Mouse (Mus musculus) left cerebral cortex, postnatal 10 days (tissue): ENCODE results near the gene Mink1. TPM values are rescaled to one million over a fixed set of nuclear protein-coding genes. Genes with fewer than 3 reads are reported as not detected.
"Not testable (repeated sequence)": the region's sequence is repeated elsewhere in the genome, so short reads cannot be mapped to it uniquely, and the experiment has no call there.

ENCODE experiments used
- DNase-seq, 2 experiments: peaks; one replicate each; pipeline ENCODE4 v3.0.0; 2021 to 2022; ENCODE audit warnings: low spot score in 2 of 2, mixed read lengths in 1 of 2; ENCODE audit errors: extremely low spot score in 1 of 2
- intact Hi-C: fragments of 180-260 bp; cut with DNase I; formaldehyde crosslinking; loops from one replicate; pipeline ENCODE4 v1.15.1; 2025
- total RNA-seq, 2 experiments: library from RNA; stranded (reverse); gene quantifications; 2 replicates each; pipeline ENCODE4 v1.2.3; 2021

The Mink1 gene
- total RNA-seq, 2 experiments from 2014 or later: 252 to 262 TPM

DNA sequence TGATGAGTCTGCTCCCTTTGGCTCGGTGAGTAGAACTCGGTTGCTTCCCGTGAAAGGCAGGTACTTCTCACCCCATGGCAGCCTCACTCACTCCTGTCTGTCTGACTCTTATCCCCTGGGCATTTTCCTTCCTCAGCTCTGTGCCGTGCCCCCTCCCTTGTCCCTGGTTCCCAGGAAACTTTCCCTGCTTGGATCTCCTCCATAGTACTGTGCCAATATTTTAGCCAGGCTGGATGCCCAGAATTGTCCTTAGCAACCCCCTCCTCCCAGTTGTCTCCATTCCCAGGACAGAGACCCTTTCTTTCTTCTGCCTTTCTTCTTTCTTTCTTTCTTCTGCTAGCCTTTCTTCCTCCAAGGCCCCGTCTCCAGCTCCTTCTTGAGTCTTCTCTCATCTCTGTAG is 21.3 kb upstream of the Mink1 start:
- DNase-seq: peak in 1 of 2 experiments; percentile 39
- intact Hi-C loops: loop anchor here (5.0 kb wide), 1 partner anchor 66 kb away; no protein-coding TSS in a partner anchor

DNA sequence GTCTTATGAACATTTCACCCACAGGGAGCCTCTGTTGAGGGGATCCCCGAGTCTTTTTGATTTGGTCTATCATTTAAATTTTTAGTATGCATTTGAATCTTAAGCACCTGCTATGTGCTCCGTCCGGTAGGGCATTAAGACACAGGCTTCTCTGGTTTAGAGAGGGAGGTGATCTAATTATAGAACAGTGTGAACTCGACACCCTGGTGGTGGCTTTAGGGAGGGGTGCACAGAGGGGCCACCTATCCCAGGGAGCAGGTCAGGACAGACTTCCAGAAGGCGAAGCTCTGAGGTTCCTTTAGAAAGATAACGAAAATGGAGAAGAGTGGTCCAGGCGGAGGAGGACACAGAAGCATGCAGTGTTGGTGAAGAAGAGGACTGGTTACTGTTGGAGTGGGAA is 18.2 kb upstream of the Mink1 start:
- DNase-seq: no peak
- intact Hi-C loops: loop anchor here (5.0 kb wide), 1 partner anchor 63 kb away; no protein-coding TSS in a partner anchor

DNA sequence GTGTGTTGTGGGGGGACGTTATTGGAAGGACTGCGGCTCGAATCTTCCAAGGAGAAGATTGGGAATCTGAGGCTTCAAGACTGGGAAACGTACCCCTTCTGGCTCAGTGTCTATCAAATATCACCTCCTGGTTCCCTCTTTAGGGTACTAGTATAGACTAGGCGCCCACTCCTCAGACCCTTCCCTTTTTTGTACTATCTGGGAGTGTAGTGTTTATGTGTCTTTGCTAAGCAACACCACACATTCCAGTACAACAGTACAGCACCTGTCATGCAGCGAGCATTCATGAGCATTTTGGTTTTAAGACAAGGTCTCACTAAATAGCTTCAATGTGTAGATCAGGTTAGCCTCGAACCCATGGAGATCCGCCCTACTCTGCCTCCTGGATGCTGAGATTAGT is 11.2 kb upstream of the Mink1 start:
- intact Hi-C loops: no loop called here
- DNase-seq: no peak

DNA sequence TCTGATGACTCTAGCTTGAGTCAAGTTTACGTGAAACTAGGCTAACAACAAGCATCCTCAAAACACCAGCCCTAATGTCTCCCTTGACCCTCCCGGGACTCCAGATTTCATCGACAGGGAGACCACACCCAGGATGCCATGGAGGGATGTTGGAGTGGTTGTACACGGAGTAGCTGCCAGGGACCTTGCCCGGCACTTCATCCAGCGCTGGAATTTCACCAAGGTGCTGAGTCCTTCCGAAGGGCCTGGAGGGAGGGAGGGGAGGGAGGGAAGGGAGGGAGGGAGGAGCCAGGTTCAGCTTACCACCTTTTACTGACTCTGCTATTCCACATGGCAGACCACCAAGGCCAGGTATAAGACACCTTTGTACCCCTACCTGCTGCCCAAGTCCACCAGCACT is 8.7 kb upstream of the Mink1 start:
- no peak for DNase-seq
- intact Hi-C loops: no loop called here

DNA sequence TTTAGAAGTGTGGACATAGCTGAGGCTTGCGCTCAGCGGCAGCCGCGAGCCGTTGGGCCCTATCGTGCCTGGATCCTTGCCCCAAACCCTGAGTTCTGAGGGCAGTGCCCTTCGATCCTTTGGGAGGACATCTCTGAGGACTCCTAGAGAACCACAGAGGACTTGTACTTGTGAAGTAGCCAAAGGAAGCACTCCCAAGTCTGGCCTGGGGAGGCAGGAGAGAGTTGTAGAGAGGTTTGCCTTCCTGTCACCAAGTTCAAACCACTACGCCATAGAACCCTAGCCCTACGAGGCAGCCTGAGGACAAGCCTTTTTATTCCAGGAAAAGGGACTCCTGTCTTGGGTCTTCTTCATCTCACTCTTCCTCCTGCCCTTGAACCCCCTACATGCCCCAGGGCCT is 5.1 kb upstream of the Mink1 start:
- intact Hi-C loops: no loop called here
- no peak for DNase-seq

DNA sequence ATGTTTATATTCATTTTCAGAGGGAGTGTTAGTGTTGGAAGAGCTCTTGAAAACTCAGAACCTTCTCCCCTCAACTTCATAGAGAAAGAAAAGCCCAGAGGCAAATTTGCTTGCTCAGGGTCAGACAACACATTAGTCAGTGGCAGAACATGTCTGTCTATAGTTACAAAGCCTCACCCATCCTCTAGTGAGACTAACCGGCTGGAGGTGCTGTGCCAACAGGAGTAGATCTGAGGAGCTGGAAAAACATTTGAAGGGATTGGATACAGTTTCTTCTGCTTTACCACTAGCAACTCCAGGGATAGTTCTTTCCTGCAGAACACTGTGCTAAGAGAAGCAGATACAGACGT is 769 bp upstream of the Mink1 start:
- no peak for DNase-seq
- intact Hi-C loops: loop anchor here (5.0 kb wide), 1 partner anchor 35 kb away; no protein-coding TSS in a partner anchor

DNA sequence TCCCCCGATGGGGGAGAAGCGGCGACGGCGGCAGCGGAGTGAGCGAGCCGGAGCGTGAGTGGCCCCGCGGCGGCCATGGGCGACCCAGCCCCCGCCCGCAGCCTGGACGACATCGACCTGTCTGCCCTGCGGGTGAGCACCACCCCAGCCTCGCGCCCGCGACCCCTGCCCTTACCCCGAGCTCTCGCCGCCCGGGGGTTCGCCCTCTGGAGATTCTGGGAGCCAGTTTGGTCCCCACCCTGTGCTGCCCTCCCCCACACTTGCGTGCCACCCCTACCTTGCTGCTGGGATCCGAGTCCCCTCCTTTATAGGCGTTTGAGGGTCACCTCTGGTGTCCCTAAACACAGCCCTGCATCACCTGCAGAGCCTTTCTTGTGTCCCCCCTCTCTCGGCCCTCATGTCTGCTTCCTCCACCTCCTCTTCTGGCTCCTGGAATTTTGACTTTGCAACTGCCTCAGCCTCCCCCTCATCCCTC is 351 bp downstream of the Mink1 start:
- DNase-seq: no peak
- intact Hi-C loops: loop anchor here (5.0 kb wide), 1 partner anchor 34 kb away; no protein-coding TSS in a partner anchor

DNA sequence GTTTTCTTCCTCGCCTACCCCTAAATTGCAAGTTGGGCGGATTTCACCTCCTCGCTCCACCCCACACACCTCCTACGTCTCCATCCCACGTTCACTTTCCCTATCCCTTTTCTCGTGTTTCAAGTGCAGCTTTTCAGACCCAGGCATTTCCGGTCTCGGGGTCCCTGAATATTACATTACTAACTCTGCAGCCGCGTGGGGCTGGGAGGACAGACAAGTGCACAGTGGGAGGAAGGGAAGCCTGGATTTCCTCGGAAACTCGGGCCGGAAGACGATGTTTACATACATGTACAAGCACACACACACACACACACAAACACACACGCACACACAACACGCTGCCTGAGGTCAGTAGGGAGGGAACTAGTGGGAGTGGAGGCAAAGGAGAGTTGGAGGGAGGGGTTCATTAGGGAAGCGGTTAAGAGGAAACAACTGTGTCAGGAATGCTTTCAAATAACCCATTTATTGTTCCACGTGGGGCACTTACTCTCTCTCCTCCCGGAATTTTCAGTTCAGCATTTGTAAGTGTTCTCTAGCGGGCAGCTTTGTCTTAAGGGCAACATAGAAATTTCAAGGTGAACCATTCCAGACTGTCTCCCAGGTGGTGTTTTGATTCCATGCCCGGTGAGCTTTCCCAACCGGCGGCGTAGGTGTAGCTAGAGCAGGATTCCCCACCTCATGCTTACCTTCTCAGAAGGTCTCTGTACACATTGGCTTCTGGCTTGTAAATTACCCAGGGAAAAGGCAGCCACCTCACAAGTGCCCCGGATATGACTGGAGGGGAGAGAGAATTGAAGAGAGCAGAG is 992 bp downstream of the Mink1 start:
- DNase-seq: peak in 1 of 2 experiments; percentile 72
- intact Hi-C loops: loop anchor here (5.0 kb wide), 1 partner anchor 34 kb away; no protein-coding TSS in a partner anchor

DNA sequence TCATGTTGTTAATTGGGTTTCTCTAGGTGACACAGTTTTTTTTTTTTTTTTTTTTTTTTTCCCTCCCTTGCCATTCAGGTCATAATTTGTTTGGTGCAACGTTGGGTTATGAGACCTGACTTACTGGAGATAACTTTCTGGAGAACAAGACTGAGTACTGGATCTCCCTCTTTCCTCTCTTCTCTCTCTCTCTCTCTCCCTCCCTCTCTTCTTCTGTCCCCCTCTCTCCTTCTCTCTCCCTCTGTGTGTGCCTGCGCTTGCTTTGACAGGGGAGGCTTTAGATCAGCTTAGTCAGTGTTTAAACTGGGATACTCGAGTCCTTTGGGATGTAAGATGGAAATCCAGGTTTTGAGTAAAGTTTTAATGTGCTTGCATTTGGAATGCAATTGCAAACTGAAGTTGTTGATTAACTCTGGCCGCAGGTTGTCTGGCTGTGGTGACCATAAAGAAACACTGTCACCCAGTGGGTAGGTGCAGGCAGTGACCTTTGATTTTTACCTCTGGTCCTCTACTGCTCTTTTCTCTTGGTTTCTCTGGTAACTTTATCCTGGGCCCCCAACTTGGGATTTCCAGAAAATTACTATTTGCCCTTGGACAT is 1.7 kb downstream of the Mink1 start:
- no peak for DNase-seq
- intact Hi-C loops: loop anchor here (5.0 kb wide), 1 partner anchor 33 kb away; no protein-coding TSS in a partner anchor

DNA sequence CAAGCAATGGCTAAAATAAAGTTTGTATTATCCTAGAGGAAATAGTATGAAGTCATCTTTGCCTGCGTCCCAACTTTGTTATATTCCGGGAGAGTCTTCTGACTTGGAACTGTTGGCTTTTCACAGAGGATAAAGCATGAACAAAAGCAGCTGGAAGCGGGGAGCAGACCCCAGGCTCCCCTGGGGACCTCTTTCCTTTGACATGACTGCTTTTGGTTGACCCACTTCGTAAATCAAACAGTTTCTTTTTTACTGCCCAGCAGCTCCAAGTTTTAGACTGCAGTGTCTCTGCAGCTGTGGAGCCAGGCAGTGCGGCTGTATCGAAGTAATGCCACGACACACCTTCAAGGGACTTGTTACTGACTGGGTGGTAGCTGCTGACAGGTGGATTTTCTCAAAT is 3.9 kb downstream of the Mink1 start:
- no peak for DNase-seq
- intact Hi-C loops: no loop called here

DNA sequence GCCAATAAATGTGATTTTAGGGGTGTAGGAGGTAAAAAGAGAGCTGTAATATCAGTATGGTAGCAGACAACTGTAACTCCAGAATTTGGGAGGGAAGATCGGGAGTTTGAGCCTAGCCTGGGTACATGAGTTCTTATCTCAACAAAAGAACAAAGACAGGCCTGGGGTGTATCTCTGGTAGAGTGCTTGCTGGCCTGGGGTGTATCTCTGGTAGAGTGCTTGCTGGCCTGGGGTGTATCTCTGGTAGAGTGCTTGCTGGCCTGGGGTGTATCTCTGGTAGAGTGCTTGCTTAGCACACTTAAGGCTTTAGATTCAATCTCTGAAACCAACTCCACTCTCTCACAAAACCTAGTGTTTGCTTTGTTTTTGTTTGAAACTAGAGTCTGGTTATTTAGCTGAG is 7.9 kb downstream of the Mink1 start:
- DNase-seq, intact Hi-C loops: not testable (repeated sequence)

DNA sequence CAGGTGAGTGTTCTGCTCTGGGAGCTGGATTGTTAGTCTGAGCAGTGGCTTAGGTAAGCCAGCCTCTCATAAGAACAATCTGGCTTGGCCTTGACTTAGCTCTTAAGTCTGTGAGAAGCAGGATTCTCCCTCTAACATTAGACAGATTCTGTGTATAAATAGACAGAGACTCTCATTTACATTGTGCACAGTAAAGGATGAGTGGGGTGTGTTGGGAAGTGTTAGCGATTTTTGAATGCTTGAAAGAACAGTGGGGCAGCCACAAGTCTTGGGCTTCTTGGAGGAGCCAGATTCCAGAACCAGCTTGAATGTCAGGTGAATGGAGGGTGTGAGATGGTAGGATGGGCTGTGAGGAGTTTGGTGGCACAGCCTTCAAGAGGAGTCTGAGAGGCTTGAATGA is 9.0 kb downstream of the Mink1 start:
- no peak for DNase-seq
- intact Hi-C loops: no loop called here

DNA sequence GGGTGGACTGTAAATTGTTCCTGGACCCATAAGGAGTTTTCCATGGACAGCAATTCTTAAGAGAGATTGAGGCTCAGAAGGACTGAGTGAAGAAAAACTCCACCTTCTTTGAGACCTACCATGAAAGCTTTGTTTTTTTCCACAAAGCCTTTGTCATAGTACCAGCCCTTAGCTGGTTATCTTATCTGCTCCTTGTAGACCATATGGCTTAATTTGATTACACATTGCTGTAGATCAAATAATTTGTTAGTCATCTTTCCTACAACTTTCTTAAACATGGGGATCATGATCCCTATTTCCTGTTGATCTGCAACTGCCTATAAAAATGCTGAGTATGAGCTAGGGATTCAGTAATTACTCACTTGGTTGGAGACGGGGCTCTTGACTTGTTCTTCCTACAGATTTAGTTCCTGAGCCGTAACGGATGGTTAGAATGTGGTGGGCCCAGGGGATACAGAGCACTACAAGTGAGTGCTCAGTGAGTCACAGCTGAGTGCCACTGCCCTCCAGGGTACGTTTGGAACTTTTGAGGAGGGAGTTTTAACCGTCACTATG is 9.7 kb downstream of the Mink1 start:
- intact Hi-C loops: no loop called here
- no peak for DNase-seq

DNA sequence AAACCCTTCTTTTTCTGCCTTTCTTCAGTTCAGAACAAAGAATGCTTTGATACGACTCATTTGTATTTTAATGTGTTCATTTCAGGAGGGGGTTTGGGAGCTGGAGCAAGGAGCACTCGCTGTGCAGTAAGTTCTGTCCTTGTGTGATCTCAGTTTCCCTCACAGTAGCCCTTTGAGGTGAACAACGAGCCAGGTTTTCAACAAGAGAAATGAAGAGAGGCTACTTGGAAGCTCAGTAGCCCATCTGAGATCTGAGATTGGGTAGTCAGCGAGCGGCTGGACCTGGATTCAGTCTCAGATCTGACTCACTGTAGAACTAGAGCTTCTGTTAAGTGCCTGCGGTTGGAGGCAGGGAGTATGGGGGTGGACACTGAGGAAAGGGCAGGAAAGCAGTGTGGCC is 11.2 kb downstream of the Mink1 start:
- DNase-seq: no peak
- intact Hi-C loops: no loop called here

DNA sequence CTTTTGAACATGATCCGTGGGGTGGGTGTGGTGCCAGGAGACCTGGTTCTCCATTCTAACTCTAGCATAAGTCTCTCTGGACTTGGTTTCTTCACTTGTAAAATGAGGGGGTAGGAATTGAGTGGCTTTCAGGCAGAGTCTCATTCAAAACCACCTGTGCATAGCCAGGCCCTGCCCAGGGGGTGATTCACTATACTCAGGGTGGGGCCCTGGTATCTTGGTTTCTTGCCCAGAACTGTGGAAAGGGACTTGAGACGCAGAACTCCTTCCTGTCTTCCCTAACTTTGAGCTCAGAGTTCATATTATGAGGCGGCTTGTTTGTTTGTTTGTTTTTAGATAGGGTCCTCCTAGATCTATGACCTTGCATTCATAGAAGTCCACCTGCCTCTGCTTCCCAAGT is 14.5 kb downstream of the Mink1 start:
- intact Hi-C loops: no loop called here
- DNase-seq: no peak

DNA sequence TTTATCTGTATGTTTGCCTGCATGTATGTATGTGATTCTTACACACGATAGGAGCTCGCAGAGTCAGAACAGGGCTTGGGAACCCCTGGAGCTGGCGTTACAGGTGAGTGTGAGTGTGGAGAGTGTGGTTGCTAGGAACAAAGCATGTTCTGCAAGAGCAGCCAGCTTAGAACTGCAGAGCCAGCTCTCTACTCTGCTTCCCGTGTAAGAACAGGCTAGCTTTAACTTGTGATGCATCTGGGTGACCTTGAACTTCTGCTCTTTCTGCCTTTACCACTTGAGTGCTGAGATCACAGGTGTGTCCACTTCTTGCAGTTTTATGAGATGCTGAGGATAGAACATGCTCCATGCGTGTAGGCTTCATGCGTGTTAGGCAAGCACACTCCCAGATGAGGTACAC is 16.3 kb downstream of the Mink1 start:
- intact Hi-C loops: no loop called here
- no peak for DNase-seq

DNA sequence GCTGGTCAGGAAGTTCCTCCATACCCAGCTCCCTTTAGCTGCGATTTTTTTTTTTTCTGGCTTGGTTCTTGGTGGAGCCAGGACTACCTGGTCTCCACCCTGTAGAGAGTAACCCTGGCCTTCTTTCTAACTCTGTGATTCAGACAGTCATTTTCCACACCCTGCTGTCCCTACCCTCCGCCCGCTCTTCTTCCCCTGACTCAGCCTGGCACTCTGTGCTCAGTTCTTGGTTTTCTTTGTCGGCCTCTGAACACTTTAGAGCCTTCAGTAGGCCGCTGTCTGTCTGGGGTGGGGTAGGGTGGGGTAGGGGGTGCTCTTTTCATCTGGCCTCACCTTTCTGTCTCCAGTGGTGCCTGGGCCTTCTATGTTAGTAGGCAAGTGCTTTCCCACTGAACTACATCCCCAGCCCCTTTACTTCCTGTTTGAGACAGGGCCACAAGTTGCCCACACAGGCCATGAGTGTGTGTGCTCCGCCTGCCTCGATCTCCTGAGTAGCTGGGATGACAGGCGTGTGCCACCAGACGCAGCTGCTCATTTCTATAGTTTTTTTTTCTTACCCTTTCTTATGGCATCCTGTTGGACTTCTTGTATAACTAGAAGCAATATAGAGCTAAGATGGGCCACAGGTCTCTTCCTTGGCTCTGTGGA is 17.2 kb downstream of the Mink1 start:
- intact Hi-C loops: no loop called here
- no peak for DNase-seq

DNA sequence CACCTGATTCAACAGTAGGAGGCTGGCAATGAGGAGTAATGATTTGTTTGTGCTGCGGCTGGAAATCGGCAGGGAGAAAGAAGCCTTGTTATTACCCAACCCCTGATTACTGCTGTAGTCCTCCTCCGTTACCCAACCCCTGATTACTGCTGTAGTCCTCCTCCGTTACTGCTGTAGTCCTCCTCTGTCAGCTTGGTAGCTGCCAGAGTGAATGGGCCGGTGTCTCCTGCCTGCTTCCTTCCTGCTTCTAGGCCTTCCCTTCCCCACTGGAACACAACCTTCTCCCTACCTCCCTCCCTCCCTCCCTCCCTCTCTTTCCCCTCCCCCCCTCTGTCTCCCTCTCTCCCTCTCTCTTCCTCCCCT is 17.7 kb downstream of the Mink1 start:
- no peak for DNase-seq
- intact Hi-C loops: no loop called here

DNA sequence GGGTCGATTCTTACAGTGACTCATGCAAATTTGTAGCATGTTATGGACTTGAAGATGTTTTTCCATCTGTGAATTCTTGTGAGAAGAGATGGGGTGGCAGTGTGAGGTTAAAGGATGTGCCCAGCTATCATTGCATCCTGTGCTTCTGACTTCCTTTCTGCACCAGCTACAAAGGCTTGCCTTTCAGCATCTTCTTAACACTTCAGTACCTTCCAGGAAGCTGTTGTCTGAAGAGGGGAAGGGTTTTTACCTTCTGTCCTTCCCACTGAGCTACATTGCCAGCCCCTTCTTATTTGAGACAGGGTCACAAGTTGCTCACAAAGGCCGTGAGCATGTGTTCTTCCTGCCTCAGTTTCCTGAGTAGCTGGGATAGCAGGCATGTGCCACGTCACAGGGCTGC is 18.2 kb downstream of the Mink1 start:
- no peak for DNase-seq
- intact Hi-C loops: no loop called here

DNA sequence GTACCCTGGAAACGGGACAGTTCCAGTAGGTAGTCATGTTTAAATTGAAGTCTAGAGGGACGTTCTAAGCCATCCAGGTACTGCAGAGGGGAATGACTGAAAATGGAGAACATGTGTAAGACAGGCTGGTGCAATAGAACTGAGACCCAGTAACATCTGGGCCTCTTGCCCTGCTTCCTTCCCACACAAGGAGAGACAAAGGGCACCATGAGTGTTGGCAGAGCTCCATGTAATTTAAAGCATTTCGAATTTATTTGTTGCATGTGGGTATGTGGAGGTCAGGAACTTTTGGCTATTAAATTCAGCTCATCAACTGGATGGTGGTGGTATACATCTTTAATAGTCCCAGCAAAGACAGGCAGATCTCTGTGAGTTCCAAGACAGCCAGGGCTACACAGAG is 19.5 kb downstream of the Mink1 start:
- DNase-seq: no peak
- intact Hi-C loops: no loop called here
